Mouse (Mus musculus): Measurements from ENCODE around the gene Zfp422. TPM values are rescaled to one million over a fixed set of nuclear protein-coding genes. Genes with fewer than 3 reads are reported as not detected.

Zfp422 gene
- polyA plus RNA-seq, 1 experiment from 2014 or later, result 26.7 TPM

DNA sequence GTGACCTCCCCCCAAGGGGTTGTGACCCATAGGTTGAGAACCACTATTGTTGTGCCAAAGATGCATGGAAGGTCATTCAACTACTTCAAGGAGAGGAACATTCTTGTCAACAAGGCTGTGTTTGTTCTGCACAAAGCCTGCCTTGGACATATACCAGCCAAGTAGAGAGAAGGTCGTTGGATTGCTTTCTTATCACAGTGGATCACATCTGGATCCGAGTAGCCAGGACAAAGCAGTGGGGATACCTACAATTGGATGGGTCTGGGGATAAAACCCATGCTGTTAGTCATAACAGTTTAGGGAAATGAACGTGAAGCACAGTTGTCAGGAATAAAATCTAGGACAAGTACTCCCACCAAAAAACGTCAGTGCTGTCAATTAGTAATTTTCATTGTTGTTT, 15.1 kb upstream of the Zfp422 start:
- Histone ChIP-seq H3K9ac (replicated peaks) (no peak overlapping the region), H3K27me3 (ENCODE audit: insufficient read depth, low read length) (no peaks in the 10 kb centered on the region), H3K4me2 (ENCODE audit: low read depth, low read length) (no peak overlapping the region), H3K4me1 (ENCODE audit: insufficient read depth) (peaks cover 14% of the 10 kb centered on the region), H3K4me3 (ENCODE audit: low read depth, low read length) (no peak overlapping the region), H3K9me3 (ENCODE audit: low read length) (no peaks in the 10 kb centered on the region), H3K36me3 (replicated peaks; ENCODE audit: insufficient read depth, low read length) (no peaks in the 10 kb centered on the region; the same call in 1 of the 2 replicates), H3K27ac (ENCODE audit: low read depth) (no peak overlapping the region)
- ATAC-seq (no peak), DNase-seq (no peak)
- WGBS (ENCODE audit: insufficient replicate concordance), result 54% methylated on average over 4 of the region's 4 CpGs
- no peak for TF ChIP-seq CTCF (IDR thresholded peaks at IDR 0.05; ENCODE audit: low read depth)
- TF ChIP-seq EP300 (IDR thresholded peaks at IDR 0.05; ENCODE audit: low read depth), result no peak

DNA sequence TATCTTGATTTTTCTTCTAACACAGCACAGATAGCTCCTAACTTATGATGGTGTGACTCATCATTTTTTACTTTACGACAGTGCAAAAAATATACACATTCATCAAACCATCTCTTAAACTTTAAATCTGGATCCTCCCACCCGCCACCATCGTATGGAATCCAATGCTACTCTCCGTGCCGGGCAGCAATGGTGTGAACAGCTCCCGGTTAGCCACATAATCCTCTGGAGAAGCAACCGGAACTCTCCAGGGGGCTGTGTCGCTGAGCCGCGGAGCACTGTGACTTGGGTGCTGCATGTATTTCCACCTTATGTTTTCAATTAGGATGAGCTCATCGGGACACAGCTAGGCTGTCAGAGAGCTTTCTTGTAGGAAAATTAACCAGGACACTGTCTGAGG, 14.1 kb upstream of the Zfp422 start:
- DNase-seq (no peak), ATAC-seq (no peak)
- H3K27ac ChIP-seq (ENCODE audit: low read depth), result no peak overlapping the region
- H3K36me3 ChIP-seq (replicated peaks; ENCODE audit: insufficient read depth, low read length), result no peaks in the 10 kb centered on the region; the same call in 1 of the 2 replicates
- WGBS (ENCODE audit: insufficient replicate concordance), result 82% methylated on average over 11 of the region's 11 CpGs
- H3K4me1 ChIP-seq (ENCODE audit: insufficient read depth), result peaks cover 17% of the 10 kb centered on the region
- H3K4me3 ChIP-seq (ENCODE audit: low read depth, low read length), result no peak overlapping the region
- H3K9ac ChIP-seq (replicated peaks), result no peak overlapping the region
- no peak overlapping the region for H3K4me2 ChIP-seq (ENCODE audit: low read depth, low read length)
- H3K9me3 ChIP-seq (ENCODE audit: low read length), result no peaks in the 10 kb centered on the region
- TF ChIP-seq CTCF (IDR thresholded peaks at IDR 0.05; ENCODE audit: low read depth), result no peak
- TF ChIP-seq EP300 (IDR thresholded peaks at IDR 0.05; ENCODE audit: low read depth), result no peak
- H3K27me3 ChIP-seq (ENCODE audit: insufficient read depth, low read length), result no peaks in the 10 kb centered on the region

DNA sequence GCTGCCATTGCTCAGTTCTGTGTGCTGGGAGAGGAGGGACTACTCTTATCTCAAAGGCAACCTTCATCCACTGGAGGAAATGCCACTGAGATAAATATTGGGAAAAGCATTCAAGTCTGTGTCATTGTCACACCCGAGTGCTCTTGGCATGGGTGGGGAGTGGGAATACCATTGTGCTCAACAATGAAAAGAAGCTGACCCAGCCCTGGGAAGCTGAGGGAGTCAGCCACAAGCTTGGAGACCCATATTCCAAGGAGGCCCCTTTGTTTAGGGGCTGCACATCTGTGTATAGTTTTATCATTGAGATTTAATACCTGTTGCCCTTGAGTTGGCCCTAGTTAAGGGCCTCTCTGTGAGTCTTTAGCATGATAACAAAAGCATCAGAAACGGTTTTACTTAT, 10.9 kb upstream of the Zfp422 start:
- Histone ChIP-seq H3K4me1 (ENCODE audit: insufficient read depth) (peaks cover 36% of the 10 kb centered on the region), H3K4me3 (ENCODE audit: low read depth, low read length) (no peak overlapping the region), H3K9ac (replicated peaks) (no peak overlapping the region), H3K27me3 (ENCODE audit: insufficient read depth, low read length) (no peaks in the 10 kb centered on the region), H3K4me2 (ENCODE audit: low read depth, low read length) (no peak overlapping the region), H3K27ac (ENCODE audit: low read depth) (peak overlapping the region; percentile 39; the same call in 1 of the 2 replicates), H3K9me3 (ENCODE audit: low read length) (no peaks in the 10 kb centered on the region), H3K36me3 (replicated peaks; ENCODE audit: insufficient read depth, low read length) (no peaks in the 10 kb centered on the region; the same call in 1 of the 2 replicates)
- TF ChIP-seq EP300 (IDR thresholded peaks at IDR 0.05; ENCODE audit: low read depth), result no peak
- no peak for TF ChIP-seq CTCF (IDR thresholded peaks at IDR 0.05; ENCODE audit: low read depth)
- 51% methylated on average over 2 of the region's 2 CpGs for WGBS (ENCODE audit: insufficient replicate concordance)
- DNase-seq (no peak), ATAC-seq (no peak)

DNA sequence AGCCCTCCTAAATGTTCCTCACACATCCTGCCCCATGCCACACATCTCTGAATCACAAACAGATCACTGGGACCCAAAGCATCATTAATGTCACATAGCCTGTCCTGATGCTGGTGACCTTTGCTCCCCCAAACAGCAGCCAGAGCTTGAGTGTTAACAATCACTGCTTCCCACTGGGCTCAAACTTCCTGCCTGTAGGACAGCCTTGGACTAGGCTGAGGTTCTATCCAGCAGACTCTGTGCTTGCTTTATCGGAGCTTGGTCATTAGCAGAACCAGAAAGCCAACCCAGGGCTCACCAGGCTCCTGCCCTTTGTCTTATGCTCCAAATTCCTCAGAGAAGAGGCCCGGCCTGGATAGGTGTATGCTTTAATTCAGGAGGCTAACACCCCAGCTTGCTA, 10.1 kb upstream of the Zfp422 start:
- no peak overlapping the region for H3K4me3 ChIP-seq (ENCODE audit: low read depth, low read length)
- TF ChIP-seq CTCF (IDR thresholded peaks at IDR 0.05; ENCODE audit: low read depth), result no peak
- TF ChIP-seq EP300 (IDR thresholded peaks at IDR 0.05; ENCODE audit: low read depth), result no peak
- 75% methylated on average over 2 of the region's 2 CpGs for WGBS (ENCODE audit: insufficient replicate concordance)
- no peaks in the 10 kb centered on the region; the same call in 1 of the 2 replicates for H3K36me3 ChIP-seq (replicated peaks; ENCODE audit: insufficient read depth, low read length)
- ATAC-seq (no peak), DNase-seq (no peak)
- no peak overlapping the region for H3K9ac ChIP-seq (replicated peaks)
- peaks cover 36% of the 10 kb centered on the region for H3K4me1 ChIP-seq (ENCODE audit: insufficient read depth)
- peak overlapping the region; percentile 39; the same call in 1 of the 2 replicates for H3K27ac ChIP-seq (ENCODE audit: low read depth)
- no peaks in the 10 kb centered on the region for H3K9me3 ChIP-seq (ENCODE audit: low read length)
- no peaks in the 10 kb centered on the region for H3K27me3 ChIP-seq (ENCODE audit: insufficient read depth, low read length)
- no peak overlapping the region for H3K4me2 ChIP-seq (ENCODE audit: low read depth, low read length)

DNA sequence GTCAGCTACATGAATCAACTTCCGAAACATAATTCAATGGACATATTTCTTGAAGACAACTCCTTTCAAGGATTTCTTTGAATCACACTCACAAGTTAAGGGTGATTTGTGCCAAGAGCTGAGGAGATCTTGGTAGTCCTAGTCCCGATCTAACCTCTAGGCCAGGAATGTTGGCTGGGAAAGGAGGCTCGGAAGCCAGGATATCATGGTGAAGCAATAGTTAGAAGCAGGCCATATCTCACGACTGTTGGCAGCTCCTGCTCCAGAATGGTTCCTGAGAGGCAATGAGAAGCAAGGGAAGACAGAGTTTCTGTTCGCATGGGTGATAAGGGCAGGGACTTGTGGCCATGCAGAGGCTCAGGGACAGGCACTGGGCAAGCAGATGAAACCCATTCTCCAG, 8.7 kb upstream of the Zfp422 start:
- no peak for ATAC-seq
- H3K9me3 ChIP-seq (ENCODE audit: low read length), result no peaks in the 10 kb centered on the region
- H3K36me3 ChIP-seq (replicated peaks; ENCODE audit: insufficient read depth, low read length), result no peaks in the 10 kb centered on the region; the same call in 1 of the 2 replicates
- peaks cover 33% of the 10 kb centered on the region for H3K4me1 ChIP-seq (ENCODE audit: insufficient read depth)
- peak overlapping the region; percentile 97 for H3K27ac ChIP-seq (ENCODE audit: low read depth)
- no peaks in the 10 kb centered on the region for H3K27me3 ChIP-seq (ENCODE audit: insufficient read depth, low read length)
- TF ChIP-seq CTCF (IDR thresholded peaks at IDR 0.05; ENCODE audit: low read depth) (no peak), EP300 (IDR thresholded peaks at IDR 0.05; ENCODE audit: low read depth) (no peak)
- H3K4me3 ChIP-seq (ENCODE audit: low read depth, low read length), result no peak overlapping the region
- H3K9ac ChIP-seq (replicated peaks), result no peak overlapping the region; the same call in 1 of the 2 replicates
- 66% methylated on average over 5 of the region's 5 CpGs for whole genome bisulfite sequencing (ENCODE audit: insufficient replicate concordance)
- H3K4me2 ChIP-seq (ENCODE audit: low read depth, low read length), result no peak overlapping the region
- DNase-seq, result no peak

DNA sequence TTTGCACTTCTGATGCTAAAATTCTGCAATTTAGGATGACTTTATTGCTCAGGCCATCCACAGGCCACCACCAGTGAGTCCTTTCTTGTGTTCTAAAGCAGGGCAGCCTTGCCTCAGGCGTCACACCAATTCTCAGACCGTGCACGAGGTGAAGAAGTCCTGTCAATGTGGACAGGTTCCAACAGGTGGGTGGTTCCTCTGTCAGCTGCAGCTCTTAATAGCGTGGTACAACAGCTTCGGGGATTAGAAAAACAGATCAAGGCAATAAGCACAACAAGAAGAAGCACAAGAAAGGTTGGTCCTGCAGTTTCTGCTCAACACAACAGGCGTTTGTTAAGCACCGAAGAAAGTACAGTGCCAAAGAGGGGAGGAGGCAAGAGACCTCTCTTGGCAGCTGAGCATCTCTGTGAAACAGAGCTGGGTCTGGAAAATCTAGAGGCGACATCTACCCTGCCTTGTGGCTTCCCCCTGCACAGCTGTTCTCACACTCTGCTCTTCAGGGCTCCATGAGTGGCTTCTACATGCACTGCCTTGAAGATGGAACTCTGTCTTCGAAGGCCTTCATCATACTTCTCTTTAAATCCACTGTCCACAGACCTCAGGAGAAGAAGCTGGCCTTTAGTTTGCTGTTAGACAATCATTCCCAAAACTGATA, 7.9 kb upstream of the Zfp422 start:
- Histone ChIP-seq H3K9ac (replicated peaks) (peak overlapping the region; percentile 48), H3K4me2 (ENCODE audit: low read depth, low read length) (peak overlapping the region; percentile 31), H3K4me1 (ENCODE audit: insufficient read depth) (peaks cover 36% of the 10 kb centered on the region), H3K27ac (ENCODE audit: low read depth) (peak overlapping the region; percentile 97), H3K27me3 (ENCODE audit: insufficient read depth, low read length) (no peaks in the 10 kb centered on the region), H3K36me3 (replicated peaks; ENCODE audit: insufficient read depth, low read length) (no peaks in the 10 kb centered on the region; the same call in 1 of the 2 replicates), H3K4me3 (ENCODE audit: low read depth, low read length) (no peak overlapping the region), H3K9me3 (ENCODE audit: low read length) (no peaks in the 10 kb centered on the region)
- TF ChIP-seq EP300 (IDR thresholded peaks at IDR 0.05; ENCODE audit: low read depth) (no peak), CTCF (IDR thresholded peaks at IDR 0.05; ENCODE audit: low read depth) (no peak)
- no peak for ATAC-seq
- no peak for DNase-seq
- 61% methylated on average over 9 of the region's 9 CpGs for WGBS (ENCODE audit: insufficient replicate concordance)

Data from liver, postnatal 0 days (tissue).